Mouse (Mus musculus): ENCODE measurements around the gene Hif1an. TPM values are rescaled to one million over a fixed set of nuclear protein-coding genes. Genes with fewer than 3 reads are reported as not detected.
A peak's percentile ranks its signal among the peaks of the same experiment; 100 is the strongest.

The Hif1an gene
- total RNA-seq (2014; fragmentation: Nextera tagmentation), result 14.2 and 18.4 TPM in 2 replicates
- total RNA-seq (2017), result 5.2 and 15.2 TPM in 2 replicates

- peak; percentile 96 for ATAC-seq (replicated peaks; ENCODE audit: low FRiP score, low TSS enrichment, poor library complexity, severe bottlenecking)
Observed at GRCm38 (mm10) chr19:44562652-44563206, at the start of gene Hif1an. Hif1an (plus strand) TSS chr19:44562850.

DNA sequence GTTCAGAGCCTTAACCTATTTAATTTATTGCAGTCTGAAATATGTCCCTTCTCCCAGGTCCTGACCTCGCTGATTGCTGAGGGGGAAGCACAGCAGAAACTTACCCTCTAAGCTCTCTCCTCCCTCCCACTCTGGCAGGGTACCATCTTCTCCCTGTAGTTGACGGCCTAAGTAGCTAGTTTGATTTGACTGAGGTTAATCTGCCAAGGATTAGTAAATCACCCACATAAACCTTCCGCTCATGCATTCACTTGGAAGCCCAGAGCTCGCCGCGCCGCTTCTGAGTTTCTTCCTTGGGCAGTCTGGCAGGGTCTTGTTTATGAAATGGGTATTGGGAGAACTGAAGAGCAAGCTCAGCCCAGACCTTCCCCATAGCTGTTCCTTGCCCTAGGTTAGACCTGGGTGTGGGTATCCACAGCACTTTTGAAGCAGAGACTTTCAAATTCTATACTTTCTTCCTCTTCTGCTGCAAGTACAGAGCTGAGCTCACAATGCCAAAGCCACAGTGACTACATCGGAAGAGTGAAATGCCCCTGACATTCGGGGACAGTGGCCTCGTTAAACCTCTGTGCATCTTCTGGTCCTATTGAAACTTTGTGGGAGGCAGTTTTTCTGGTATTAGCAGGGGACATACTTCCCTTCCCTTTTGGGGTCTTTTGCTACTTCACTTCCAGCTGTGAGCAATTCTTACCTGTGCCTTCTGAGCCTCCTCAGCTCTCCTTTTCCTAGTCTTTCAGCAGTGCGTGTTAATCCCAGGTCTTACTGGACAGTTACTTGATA, 49.4 kb upstream of the Hif1an start:
- ATAC-seq (replicated peaks; ENCODE audit: low FRiP score, low TSS enrichment, poor library complexity, severe bottlenecking), result no peak

DNA sequence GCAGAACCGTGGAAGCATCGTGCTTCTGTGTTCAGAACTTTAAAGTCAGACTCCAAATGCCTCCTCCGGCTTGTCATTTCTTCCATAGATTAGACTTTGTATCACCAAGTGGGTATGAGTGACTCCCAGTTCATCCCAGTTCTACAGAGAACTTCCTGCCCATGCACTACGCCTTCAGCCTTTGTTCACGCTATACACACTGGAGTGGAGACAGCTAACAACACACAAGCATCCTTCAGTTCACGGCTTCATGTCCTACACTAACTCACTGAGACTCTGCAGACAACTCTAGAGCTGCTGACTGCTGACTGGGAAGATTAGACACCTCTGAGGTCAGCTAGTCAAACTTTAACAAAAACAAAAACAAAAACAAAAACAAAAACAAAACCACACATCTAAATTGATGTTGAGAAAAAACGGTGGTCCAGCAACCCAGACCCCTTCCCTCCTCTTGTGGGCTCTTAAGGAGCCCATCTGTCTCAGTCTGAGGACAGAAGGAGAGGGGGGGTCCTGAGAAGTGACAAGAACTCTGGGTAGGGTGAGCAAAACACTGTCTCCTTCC, 48.6 kb upstream of the Hif1an start:
- no peak for ATAC-seq (replicated peaks; ENCODE audit: low FRiP score, low TSS enrichment, poor library complexity, severe bottlenecking)

GRCm38 (mm10) chr19:44514521-44515451, 47.9 kb upstream of the Hif1an start:
- no peak for ATAC-seq (replicated peaks; ENCODE audit: low FRiP score, low TSS enrichment, poor library complexity, severe bottlenecking)

GRCm38 (mm10) chr19:44515769-44516168, 46.9 kb upstream of the Hif1an start:
- ATAC-seq (replicated peaks; ENCODE audit: low FRiP score, low TSS enrichment, poor library complexity, severe bottlenecking), result no peak

- ATAC-seq (replicated peaks; ENCODE audit: low FRiP score, low TSS enrichment, poor library complexity, severe bottlenecking), result no peak
Observed at GRCm38 (mm10) chr19:44517996-44518768, 44.5 kb upstream of the Hif1an start.

GRCm38 (mm10) chr19:44519152-44519551, 43.5 kb upstream of the Hif1an start:
- ATAC-seq (replicated peaks; ENCODE audit: low FRiP score, low TSS enrichment, poor library complexity, severe bottlenecking), result peak; percentile 34; the same call in 1 of the 2 replicates

GRCm38 (mm10) chr19:44525551-44526205, 37.0 kb upstream of the Hif1an start:
- no peak for ATAC-seq (replicated peaks; ENCODE audit: low FRiP score, low TSS enrichment, poor library complexity, severe bottlenecking)

- no peak for ATAC-seq (replicated peaks; ENCODE audit: low FRiP score, low TSS enrichment, poor library complexity, severe bottlenecking)
Observed at GRCm38 (mm10) chr19:44530018-44530417, 32.6 kb upstream of the Hif1an start.

DNA sequence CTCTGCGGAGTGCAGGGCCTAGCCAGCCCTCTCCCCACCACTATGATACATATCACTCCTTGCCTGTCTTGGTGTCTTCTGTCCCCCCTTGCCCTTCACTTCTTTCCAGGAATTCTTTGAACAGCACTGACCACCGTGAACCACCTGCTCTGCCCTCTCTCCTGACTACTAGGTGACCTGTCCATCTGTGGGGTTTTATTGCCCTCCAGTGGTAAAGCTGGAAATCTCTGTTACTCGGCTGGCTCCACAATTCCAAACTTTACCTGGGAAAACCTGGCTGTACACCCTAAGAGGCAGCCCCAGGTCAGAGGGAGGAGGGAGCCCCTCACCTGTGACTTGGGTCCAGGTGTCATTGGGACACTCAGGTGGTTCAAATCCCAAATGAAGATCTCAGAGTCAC, 27.3 kb upstream of the Hif1an start:
- no peak for ATAC-seq (replicated peaks; ENCODE audit: low FRiP score, low TSS enrichment, poor library complexity, severe bottlenecking)

DNA sequence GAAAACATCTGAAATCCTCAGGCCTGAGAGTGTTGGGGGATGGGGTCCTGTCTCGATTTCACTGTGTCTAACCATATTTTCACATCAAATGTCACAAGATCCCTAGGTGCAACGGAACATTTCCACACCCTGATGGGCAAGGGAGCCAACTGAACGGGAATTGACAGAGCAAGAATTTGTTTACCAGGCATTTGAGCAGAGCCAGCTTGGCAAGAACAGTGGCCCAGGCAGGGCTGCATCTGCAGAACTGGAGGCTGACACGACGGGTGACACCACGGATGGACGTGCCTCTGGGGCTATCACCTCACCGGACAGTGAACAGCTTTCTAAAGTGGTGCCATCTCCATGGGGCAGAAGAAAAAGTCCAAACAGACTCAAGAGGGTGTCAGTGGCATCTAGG, 25.2 kb upstream of the Hif1an start:
- no peak for ATAC-seq (replicated peaks; ENCODE audit: low FRiP score, low TSS enrichment, poor library complexity, severe bottlenecking)

DNA sequence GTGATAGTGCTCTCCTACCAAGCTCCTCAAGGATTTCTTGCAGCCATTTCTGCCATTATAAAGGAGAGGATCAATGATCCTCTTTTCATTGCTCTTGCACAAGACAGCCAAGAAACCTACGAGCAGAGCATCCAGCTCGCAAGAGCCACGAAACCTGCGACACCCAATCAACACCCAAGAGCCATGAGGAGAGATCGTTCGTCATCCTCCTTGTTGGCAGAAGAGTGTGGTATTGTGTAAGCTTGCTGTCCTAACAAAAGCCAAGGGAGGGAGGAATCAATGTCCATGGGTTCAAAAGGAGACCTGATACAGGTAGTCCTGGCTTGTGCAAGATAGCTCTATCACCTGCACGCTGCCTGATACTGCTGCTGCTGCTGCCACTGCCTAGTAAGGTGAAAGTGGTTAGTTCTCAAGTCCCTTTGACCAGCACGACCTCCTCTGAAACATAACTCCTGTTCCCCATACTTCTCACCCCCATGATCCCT, 19.9 kb upstream of the Hif1an start:
- no peak for ATAC-seq (replicated peaks; ENCODE audit: low FRiP score, low TSS enrichment, poor library complexity, severe bottlenecking)

DNA sequence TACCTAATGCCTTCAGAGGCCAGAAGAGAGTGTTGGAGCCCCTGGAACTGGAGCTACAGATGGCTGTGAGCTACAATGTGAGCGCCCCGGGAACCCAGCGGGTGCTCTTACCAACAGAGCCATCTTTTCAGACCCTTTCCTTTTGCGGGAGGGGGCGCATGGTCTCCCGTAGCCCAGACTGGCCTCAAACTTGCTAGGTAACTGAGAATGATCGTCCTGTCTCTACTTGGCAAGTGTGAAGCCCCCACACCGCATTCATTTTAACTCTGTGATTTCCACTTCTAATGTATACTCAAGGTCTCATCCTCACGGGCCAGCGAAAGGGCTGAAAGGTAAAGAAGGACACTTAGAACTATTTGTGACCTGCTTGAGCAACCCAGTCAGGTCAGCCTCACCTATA, 18.3 kb upstream of the Hif1an start:
- ATAC-seq (replicated peaks; ENCODE audit: low FRiP score, low TSS enrichment, poor library complexity, severe bottlenecking), result no peak

DNA sequence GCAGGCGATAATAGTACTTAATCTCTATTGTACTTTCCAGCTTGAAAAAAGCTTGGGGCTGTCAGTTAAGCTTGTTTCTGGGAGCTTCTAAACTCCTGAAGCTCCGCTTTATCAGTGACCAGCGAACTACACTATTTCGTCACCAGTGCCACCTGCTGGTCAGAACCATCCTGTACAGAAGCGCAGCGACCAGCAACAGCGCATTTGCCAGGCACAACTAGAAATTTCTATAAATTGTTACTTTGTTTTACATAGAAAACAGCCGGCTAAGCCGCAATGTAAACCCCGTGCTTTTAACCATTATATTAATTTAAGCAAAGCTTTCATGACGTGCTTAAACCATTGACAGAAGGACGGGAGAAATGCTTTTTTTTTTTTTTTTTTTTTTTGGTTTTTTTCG, 17.9 kb upstream of the Hif1an start:
- ATAC-seq (replicated peaks; ENCODE audit: low FRiP score, low TSS enrichment, poor library complexity, severe bottlenecking), result peak; percentile 73

GRCm38 (mm10) chr19:44545321-44546041, 17.2 kb upstream of the Hif1an start, which contains the start of gene Sec31b:
Sec31b (minus strand) TSS chr19:44545864.
- peak; percentile 45 for ATAC-seq (replicated peaks; ENCODE audit: low FRiP score, low TSS enrichment, poor library complexity, severe bottlenecking)

DNA sequence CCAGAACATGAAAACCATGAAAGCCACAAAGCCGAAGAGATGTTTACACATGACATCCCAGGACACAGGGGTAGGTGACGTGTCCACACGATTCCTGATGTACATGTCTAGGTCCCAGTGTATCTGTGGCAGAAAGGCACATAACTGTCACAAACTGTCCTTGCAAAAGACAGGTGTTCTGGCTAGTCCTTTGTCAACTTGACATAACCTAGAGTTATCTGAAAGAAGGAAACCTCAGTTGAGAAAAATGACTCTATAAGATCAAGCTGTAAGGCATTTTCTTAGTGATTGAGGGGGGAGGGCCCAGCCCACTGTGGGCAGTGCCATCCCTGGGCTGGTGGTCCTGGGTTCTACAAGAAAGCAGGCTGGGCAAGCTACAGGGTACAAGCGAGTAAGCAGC, 9.9 kb upstream of the Hif1an start, which contains the start of gene Gm20538:
TSS of gene Gm20538 (minus strand) at position 101 of the 400 bp plus-strand sequence.
- ATAC-seq (replicated peaks; ENCODE audit: low FRiP score, low TSS enrichment, poor library complexity, severe bottlenecking), result no peak

- ATAC-seq (replicated peaks; ENCODE audit: low FRiP score, low TSS enrichment, poor library complexity, severe bottlenecking), result no peak
Observed at GRCm38 (mm10) chr19:44553286-44553685, 9.4 kb upstream of the Hif1an start.

GRCm38 (mm10) chr19:44554490-44554860, 8.2 kb upstream of the Hif1an start:
- ATAC-seq (replicated peaks; ENCODE audit: low FRiP score, low TSS enrichment, poor library complexity, severe bottlenecking), result no peak

All from megakaryocyte-erythroid progenitor cell, adult 5-6 weeks (primary cell).